Mouse (Mus musculus): ENCODE results near the gene Zfp423. TPM values are rescaled to one million over a fixed set of nuclear protein-coding genes. Genes with fewer than 3 reads are reported as not detected.

Gene Zfp423
- polyA plus RNA-seq, 1 experiment from 2014 or later: 36.5 TPM

- Histone ChIP-seq H3K36me3 (no peaks in the 10 kb centered on the region), H3K27ac (no peak overlapping the region), H3K4me3 (no peak overlapping the region), H3K4me2 (replicated peaks) (no peak overlapping the region), H3K4me1 (peaks cover 30% of the 10 kb centered on the region), H3K27me3 (no peaks in the 10 kb centered on the region), H3K9me3 (no peaks in the 10 kb centered on the region), H3K9ac (no peak overlapping the region)
- WGBS: 93% methylated on average over 3 of the region's 3 CpGs
- no peak for ATAC-seq (ENCODE audit: insufficient number of reproducible peaks, insufficient read depth, low FRiP score, low TSS enrichment)
Observed at GRCm38 (mm10) chr8:87819263-87819662, 140.1 kb downstream of the Zfp423 start.

DNA sequence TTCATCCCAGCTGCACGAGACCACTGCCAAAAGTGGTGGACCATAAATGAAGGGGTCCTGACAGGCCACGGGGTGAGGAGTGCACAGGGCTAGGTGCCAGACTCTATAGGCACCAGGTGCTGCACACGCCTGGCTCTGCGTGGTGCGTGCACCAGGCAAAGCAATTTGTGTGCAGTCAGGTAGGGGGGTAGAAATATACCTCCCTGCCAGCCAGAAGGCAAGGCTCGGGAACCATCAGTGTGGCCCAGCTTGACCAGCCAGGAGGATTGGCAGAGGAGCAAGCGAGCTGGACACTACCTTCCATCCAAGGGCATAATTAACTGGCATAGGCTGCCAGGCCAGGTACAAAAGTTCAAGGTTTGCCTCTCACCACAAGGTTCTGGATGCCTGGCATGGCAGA, 140.9 kb downstream of the Zfp423 start:
- no peak overlapping the region for H3K27ac ChIP-seq
- no peak for ATAC-seq (ENCODE audit: insufficient number of reproducible peaks, insufficient read depth, low FRiP score, low TSS enrichment)
- WGBS: 93% methylated on average over 7 of the region's 7 CpGs
- no peaks in the 10 kb centered on the region for H3K36me3 ChIP-seq
- H3K9me3 ChIP-seq: no peaks in the 10 kb centered on the region
- no peak overlapping the region; the same call in 1 of the 2 replicates for H3K9ac ChIP-seq
- peaks cover 24% of the 10 kb centered on the region for H3K4me1 ChIP-seq
- no peaks in the 10 kb centered on the region for H3K27me3 ChIP-seq
- H3K4me2 ChIP-seq (replicated peaks): no peak overlapping the region
- H3K4me3 ChIP-seq: no peak overlapping the region

GRCm38 (mm10) chr8:87816141-87816540, 143.3 kb downstream of the Zfp423 start:
- H3K4me2 ChIP-seq (replicated peaks): no peak overlapping the region
- H3K4me1 ChIP-seq: peaks cover 14% of the 10 kb centered on the region
- H3K27me3 ChIP-seq: no peaks in the 10 kb centered on the region
- H3K27ac ChIP-seq: no peak overlapping the region
- H3K36me3 ChIP-seq: no peaks in the 10 kb centered on the region
- no peak overlapping the region for H3K4me3 ChIP-seq
- H3K9ac ChIP-seq: no peak overlapping the region
- H3K9me3 ChIP-seq: no peaks in the 10 kb centered on the region
- WGBS: 61% methylated on average over 5 of the region's 5 CpGs
- no peak for ATAC-seq (ENCODE audit: insufficient number of reproducible peaks, insufficient read depth, low FRiP score, low TSS enrichment)

- Histone ChIP-seq H3K9ac (no peak overlapping the region), H3K27ac (no peak overlapping the region; the same call in 1 of the 2 replicates), H3K9me3 (no peaks in the 10 kb centered on the region), H3K36me3 (0 out of 2 replicates have a peak, but pooled peaks cover 4% of the 10 kb centered on the region), H3K4me3 (no peak overlapping the region), H3K4me1 (peaks cover 14% of the 10 kb centered on the region), H3K27me3 (no peaks in the 10 kb centered on the region), H3K4me2 (replicated peaks) (no peak overlapping the region)
- 69% methylated on average over 12 of the region's 12 CpGs for WGBS
- no peak for ATAC-seq (ENCODE audit: insufficient number of reproducible peaks, insufficient read depth, low FRiP score, low TSS enrichment)
Observed at GRCm38 (mm10) chr8:87812661-87813060, 146.7 kb downstream of the Zfp423 start.

GRCm38 (mm10) chr8:87812069-87812449, 147.3 kb downstream of the Zfp423 start:
- 0 out of 2 replicates have a peak overlapping the region, but pooled peaks have one; percentile 46 for H3K27ac ChIP-seq
- WGBS: 77% methylated on average over 2 of the region's 2 CpGs
- ATAC-seq (ENCODE audit: insufficient number of reproducible peaks, insufficient read depth, low FRiP score, low TSS enrichment): no peak

DNA sequence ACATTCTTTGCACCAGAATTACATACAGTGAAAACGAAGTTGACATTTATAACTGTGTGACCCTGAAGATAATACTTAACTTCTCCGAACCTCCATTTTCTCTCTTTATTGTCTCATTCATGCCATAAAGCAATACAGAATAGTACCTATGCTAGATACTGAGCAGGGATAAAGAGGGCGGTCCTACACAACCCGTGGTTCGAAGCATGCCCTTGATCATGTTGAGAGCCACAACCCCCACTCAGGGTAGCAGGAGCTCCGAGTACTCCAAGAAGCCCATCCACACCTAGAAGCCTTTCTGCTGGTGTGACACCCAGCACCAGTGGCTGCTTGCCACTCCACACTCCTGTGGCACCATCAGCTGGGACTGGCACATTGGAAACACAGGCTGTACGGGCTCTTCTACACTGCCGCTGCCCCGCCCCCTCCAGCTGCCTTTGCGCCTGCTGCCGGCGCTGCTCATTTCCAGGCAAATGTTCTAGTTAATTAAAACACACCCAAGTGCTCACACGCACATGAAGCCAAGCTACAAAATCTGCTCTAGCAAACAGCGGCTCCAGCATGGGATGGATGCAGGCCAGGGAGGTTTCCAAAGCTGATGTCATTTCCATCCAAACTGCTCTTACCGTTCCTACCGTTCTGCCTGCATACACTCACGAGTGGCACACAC, 147.9 kb downstream of the Zfp423 start:
- H3K9ac ChIP-seq: no peak overlapping the region
- no peaks in the 10 kb centered on the region for H3K9me3 ChIP-seq
- no peak for ATAC-seq (ENCODE audit: insufficient number of reproducible peaks, insufficient read depth, low FRiP score, low TSS enrichment)
- 0 out of 2 replicates have a peak, but pooled peaks cover 4% of the 10 kb centered on the region for H3K36me3 ChIP-seq
- H3K4me1 ChIP-seq: peaks cover 22% of the 10 kb centered on the region
- no peaks in the 10 kb centered on the region for H3K27me3 ChIP-seq
- no peak overlapping the region for H3K27ac ChIP-seq
- no peak overlapping the region for H3K4me3 ChIP-seq
- WGBS: 75% methylated on average over 17 of the region's 17 CpGs
- no peak overlapping the region for H3K4me2 ChIP-seq (replicated peaks)

More at GRCm38 (mm10) chr8:87812069-87812449, 147.3 kb downstream of the Zfp423 start:
- no peak overlapping the region for H3K4me2 ChIP-seq (replicated peaks)
- H3K36me3 ChIP-seq: 0 out of 2 replicates have a peak, but pooled peaks cover 4% of the 10 kb centered on the region
- no peak overlapping the region for H3K9ac ChIP-seq
- H3K27me3 ChIP-seq: no peaks in the 10 kb centered on the region
- peaks cover 16% of the 10 kb centered on the region for H3K4me1 ChIP-seq
- no peaks in the 10 kb centered on the region for H3K9me3 ChIP-seq
- no peak overlapping the region for H3K4me3 ChIP-seq

DNA sequence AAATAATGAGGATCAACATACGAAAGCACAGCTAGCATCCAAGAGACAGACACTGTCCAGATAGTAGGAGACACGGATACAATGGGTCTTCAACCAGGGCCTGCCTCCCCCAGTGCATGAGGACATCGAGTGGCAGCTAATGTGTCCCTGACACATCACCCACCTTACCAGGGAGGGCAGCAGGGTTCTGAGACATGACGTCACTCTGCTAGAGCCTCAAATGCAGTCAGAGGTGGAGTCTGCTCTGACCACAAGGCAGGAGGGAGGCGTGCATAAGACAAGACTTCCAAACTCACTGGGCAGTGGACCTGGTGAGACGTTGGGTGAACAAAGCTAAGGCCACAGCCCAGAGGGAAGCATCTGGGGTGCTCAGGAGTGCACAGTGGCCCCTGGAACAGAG, 148.6 kb downstream of the Zfp423 start:
- 0 out of 2 replicates have a peak, but pooled peaks cover 4% of the 10 kb centered on the region for H3K36me3 ChIP-seq
- no peaks in the 10 kb centered on the region for H3K27me3 ChIP-seq
- H3K9ac ChIP-seq: no peak overlapping the region
- no peaks in the 10 kb centered on the region for H3K9me3 ChIP-seq
- H3K4me2 ChIP-seq (replicated peaks): no peak overlapping the region
- H3K4me1 ChIP-seq: peaks cover 28% of the 10 kb centered on the region
- WGBS: 83% methylated on average over 6 of the region's 6 CpGs
- H3K27ac ChIP-seq: no peak overlapping the region
- no peak overlapping the region for H3K4me3 ChIP-seq
- no peak for ATAC-seq (ENCODE audit: insufficient number of reproducible peaks, insufficient read depth, low FRiP score, low TSS enrichment)

- Histone ChIP-seq H3K4me3 (no peak overlapping the region), H3K9me3 (no peaks in the 10 kb centered on the region), H3K4me2 (replicated peaks) (peak overlapping the region; percentile 12), H3K4me1 (peaks cover 46% of the 10 kb centered on the region), H3K27me3 (no peaks in the 10 kb centered on the region), H3K9ac (peak overlapping the region; percentile 34), H3K36me3 (0 out of 2 replicates have a peak, but pooled peaks cover 4% of the 10 kb centered on the region), H3K27ac (peak overlapping the region; percentile 77)
- WGBS: 29% methylated on average over 11 of the region's 11 CpGs
- ATAC-seq (ENCODE audit: insufficient number of reproducible peaks, insufficient read depth, low FRiP score, low TSS enrichment): peak; percentile 56; the same call in 1 of the 2 replicates
Observed at GRCm38 (mm10) chr8:87804327-87804900, 155.0 kb downstream of the Zfp423 start.

DNA sequence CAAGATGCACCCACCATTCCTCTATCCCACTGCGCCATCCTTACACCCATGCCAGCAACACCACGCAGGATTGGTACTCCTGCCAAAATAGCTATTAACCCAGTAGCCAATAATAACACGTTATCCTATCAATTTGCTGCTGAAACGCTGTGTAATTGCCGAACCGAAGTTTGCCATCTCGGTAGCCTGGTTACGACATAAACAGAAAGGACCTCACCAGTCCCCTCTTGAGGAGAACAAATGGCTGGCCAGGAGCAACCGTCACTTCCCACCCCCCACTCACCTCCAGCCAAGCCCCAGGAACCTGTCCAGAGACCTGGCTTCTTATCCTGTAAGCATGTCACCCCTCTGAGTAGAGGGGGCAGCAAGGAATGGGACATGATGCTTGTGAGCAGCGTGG, 156.0 kb downstream of the Zfp423 start:
- Histone ChIP-seq H3K9me3 (no peaks in the 10 kb centered on the region), H3K27ac (peak overlapping the region; percentile 77; the same call in 1 of the 2 replicates), H3K4me3 (no peak overlapping the region), H3K4me1 (peaks cover 46% of the 10 kb centered on the region), H3K4me2 (replicated peaks) (no peak overlapping the region), H3K36me3 (no peaks in the 10 kb centered on the region), H3K27me3 (no peaks in the 10 kb centered on the region), H3K9ac (no peak overlapping the region)
- ATAC-seq (ENCODE audit: insufficient number of reproducible peaks, insufficient read depth, low FRiP score, low TSS enrichment): no peak
- WGBS: 67% methylated on average over 10 of the region's 10 CpGs

DNA sequence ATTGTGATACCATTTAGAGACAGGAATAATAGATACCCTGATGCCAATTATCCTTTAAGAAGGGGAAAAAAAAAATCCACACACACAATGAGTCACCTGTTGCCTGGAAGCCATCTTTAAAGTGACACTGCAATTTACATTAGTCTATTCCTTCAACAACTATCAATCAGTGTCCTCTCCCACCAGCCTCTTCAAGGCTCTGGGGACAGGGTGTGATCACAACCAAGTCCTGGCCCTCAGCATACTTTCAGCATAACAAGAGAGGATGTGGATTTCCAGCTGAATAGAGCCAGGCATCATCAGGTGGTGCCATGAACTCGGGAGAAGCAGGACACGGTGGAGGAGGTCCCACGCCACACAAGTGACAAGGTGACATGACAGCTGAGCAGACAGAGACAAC, 156.8 kb downstream of the Zfp423 start:
- no peaks in the 10 kb centered on the region for H3K27me3 ChIP-seq
- no peak overlapping the region for H3K4me3 ChIP-seq
- peaks cover 46% of the 10 kb centered on the region for H3K4me1 ChIP-seq
- H3K36me3 ChIP-seq: no peaks in the 10 kb centered on the region
- WGBS: 62% methylated on average over 3 of the region's 3 CpGs
- no peak for ATAC-seq (ENCODE audit: insufficient number of reproducible peaks, insufficient read depth, low FRiP score, low TSS enrichment)
- H3K27ac ChIP-seq: no peak overlapping the region
- H3K9me3 ChIP-seq: no peaks in the 10 kb centered on the region
- no peak overlapping the region for H3K4me2 ChIP-seq (replicated peaks)
- no peak overlapping the region for H3K9ac ChIP-seq

- WGBS: 85% methylated on average over 11 of the region's 11 CpGs
- H3K4me3 ChIP-seq: no peak overlapping the region
- no peak for ATAC-seq (ENCODE audit: insufficient number of reproducible peaks, insufficient read depth, low FRiP score, low TSS enrichment)
- H3K36me3 ChIP-seq: no peaks in the 10 kb centered on the region
- peaks cover 31% of the 10 kb centered on the region for H3K4me1 ChIP-seq
- no peak overlapping the region for H3K27ac ChIP-seq
- H3K27me3 ChIP-seq: no peaks in the 10 kb centered on the region
- no peak overlapping the region for H3K9ac ChIP-seq
- no peak overlapping the region for H3K4me2 ChIP-seq (replicated peaks)
- no peaks in the 10 kb centered on the region for H3K9me3 ChIP-seq
Observed at GRCm38 (mm10) chr8:87800121-87800520, 159.3 kb downstream of the Zfp423 start.

DNA sequence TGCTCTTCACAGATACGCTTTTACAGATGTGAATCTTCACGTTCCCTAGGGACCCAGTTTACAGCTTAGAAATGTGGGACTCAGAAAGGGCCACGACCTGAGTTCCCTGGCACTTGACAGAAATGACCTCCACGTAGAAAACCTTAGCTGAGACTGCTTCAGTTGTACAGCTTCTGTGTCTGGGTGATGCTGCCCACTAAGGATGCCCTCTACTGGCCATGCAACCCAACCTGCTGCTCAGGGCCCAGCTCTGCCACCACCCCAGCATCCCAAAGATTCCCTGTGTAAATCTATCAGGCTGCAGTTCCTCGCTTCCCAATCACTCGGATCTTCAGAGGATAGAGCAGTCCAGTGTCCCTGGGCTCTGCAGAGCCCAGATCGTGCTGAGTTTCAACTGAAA, 163.2 kb downstream of the Zfp423 start:
- H3K9ac ChIP-seq: no peak overlapping the region
- H3K27me3 ChIP-seq: no peaks in the 10 kb centered on the region
- H3K27ac ChIP-seq: peak overlapping the region; percentile 32; the same call in 1 of the 2 replicates
- 69% methylated on average over 7 of the region's 7 CpGs for WGBS
- H3K4me2 ChIP-seq (replicated peaks): no peak overlapping the region
- ATAC-seq (ENCODE audit: insufficient number of reproducible peaks, insufficient read depth, low FRiP score, low TSS enrichment): no peak; the same call in 1 of the 2 replicates
- H3K4me1 ChIP-seq: peaks cover 13% of the 10 kb centered on the region
- H3K9me3 ChIP-seq: no peaks in the 10 kb centered on the region
- no peaks in the 10 kb centered on the region for H3K36me3 ChIP-seq
- H3K4me3 ChIP-seq: no peak overlapping the region

All from embryonic facial prominence, embryonic 12.5 days (tissue).